Mouse (Mus musculus) bone marrow macrophage, adult 2 months (primary cell): Measurements from ENCODE around the gene Esrrg.

Experiments
- CTCF ChIP-seq: IDR thresholded peaks from 2 replicates; pipeline ENCODE4 v1.5.1; 2012; ENCODE audit warnings: low read depth, mild to moderate bottlenecking, low read length, moderate library complexity
- POLR2A ChIP-seq: IDR thresholded peaks from 2 replicates; pipeline ENCODE4 v1.6.1; 2012; ENCODE audit warnings: mild to moderate bottlenecking, low read depth, low read length, borderline replicate concordance

DNA sequence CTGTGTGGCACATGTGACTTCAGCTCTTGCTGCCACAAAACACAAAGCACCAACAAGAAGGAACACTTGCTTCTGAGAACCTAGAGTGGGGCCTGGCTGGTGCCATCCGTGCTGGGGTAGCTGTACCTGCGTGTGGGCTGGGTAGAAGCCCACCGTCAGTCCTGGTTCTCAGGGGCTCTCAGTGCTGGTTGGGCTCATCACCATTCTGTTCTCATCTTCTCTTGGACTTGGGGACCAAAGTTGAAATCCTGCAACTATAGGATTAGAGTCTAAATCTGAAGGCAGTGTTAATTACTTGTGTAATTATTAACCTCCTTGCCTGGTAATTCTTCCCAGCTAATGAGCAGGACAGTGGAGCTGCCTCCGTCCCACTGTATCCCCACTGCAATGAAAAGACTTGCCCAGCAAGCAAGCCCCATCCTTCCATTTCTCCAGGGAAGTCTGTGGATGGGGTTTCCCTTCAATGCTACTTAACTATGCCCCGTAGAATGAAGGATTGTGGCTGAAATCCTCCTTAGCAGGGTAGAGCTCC is 199.9 kb downstream of the Esrrg start:
- no peak for TF ChIP-seq POLR2A
- no peak for TF ChIP-seq CTCF
